Mouse (Mus musculus) liver, embryonic 14.5 days (tissue): Measurements from ENCODE around the gene Sdccag8.

Experiments
- CTCF ChIP-seq: IDR thresholded peaks from 2 replicates; pipeline ENCODE4 v1.5.1; 2016; ENCODE audit warnings: antibody characterized with exemption, low read depth, control low read depth
- EP300 ChIP-seq: IDR thresholded peaks from 2 replicates; pipeline ENCODE4 v1.6.1; 2016; ENCODE audit warnings: antibody characterized with exemption, low read depth

DNA sequence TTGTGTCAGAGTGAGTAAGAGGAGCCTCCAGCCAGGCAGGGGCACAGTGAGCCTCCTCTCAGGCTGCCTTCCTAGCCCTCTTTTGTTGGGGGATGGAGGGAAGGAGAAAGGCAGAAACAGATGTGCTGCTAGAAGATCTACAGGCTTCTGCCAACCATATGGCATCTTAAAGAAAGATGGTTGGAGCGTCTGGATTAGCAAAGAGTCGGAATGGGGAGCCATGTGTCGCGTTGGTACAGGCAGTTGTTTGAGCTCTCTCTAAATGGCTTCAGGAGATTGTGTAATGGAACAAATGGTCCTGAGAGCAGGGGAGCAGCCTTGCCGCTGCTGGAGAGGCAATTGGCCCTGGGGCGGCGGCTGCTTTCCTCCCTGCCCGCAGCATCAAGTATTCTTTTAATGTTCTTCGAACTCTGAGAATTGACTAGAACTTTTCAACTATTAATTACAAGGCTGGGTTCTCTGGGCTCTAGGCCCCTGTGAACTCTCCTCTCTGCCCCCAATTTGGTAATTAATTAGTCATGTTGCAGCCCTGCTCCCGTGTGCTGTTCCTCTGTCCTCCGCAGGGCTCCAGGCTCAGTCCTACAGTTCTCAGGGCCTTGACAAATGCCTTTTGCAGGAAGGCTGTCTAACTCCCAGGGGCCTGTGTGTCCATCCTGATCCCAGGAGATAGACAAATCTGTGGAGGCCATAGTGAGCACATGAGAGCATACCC, 180.4 kb downstream of the Sdccag8 start:
- TF ChIP-seq CTCF (no peak), EP300 (no peak)
